Mouse (Mus musculus): Measurements from ENCODE around the gene AU040320.

The AU040320 gene

GRCm38 (mm10) chr4:126792341-126793102, 39.2 kb downstream of the AU040320 start:
- DNase-seq = no peak

- DNase-seq = no peak
Measured at GRCm38 (mm10) chr4:126802174-126802573, 48.8 kb downstream of the AU040320 start.

- DNase-seq = peak; percentile 76 to 82
Measured at GRCm38 (mm10) chr4:126803268-126803873, 50.0 kb downstream of the AU040320 start.

- no peak for DNase-seq
Measured at GRCm38 (mm10) chr4:126805741-126806140, 52.4 kb downstream of the AU040320 start.

- no peak for DNase-seq
Measured at GRCm38 (mm10) chr4:126806692-126807427, 53.5 kb downstream of the AU040320 start.

- no peak for DNase-seq
Measured at GRCm38 (mm10) chr4:126810566-126810965, 57.2 kb downstream of the AU040320 start.

GRCm38 (mm10) chr4:126813212-126813611, 59.9 kb downstream of the AU040320 start:
- no peak for DNase-seq

- DNase-seq = no peak
Measured at GRCm38 (mm10) chr4:126814854-126815253, 61.5 kb downstream of the AU040320 start.

GRCm38 (mm10) chr4:126822891-126823882, 69.8 kb downstream of the AU040320 start:
- DNase-seq = no peak

GRCm38 (mm10) chr4:126823917-126824316, 70.6 kb downstream of the AU040320 start:
- no peak for DNase-seq

GRCm38 (mm10) chr4:126831122-126831521, 77.8 kb downstream of the AU040320 start:
- DNase-seq = no peak

GRCm38 (mm10) chr4:126838799-126839198, 85.5 kb downstream of the AU040320 start:
- no peak for DNase-seq

- peak; percentile 83 to 88 for DNase-seq
Measured at GRCm38 (mm10) chr4:126839873-126840272, 86.5 kb downstream of the AU040320 start.

GRCm38 (mm10) chr4:126840996-126841560, 87.7 kb downstream of the AU040320 start:
- no peak for DNase-seq

GRCm38 (mm10) chr4:126842911-126843310, 89.6 kb downstream of the AU040320 start:
- no peak for DNase-seq

- no peak for DNase-seq
Measured at GRCm38 (mm10) chr4:126845664-126846063, 92.3 kb downstream of the AU040320 start.

- DNase-seq = no peak
Measured at GRCm38 (mm10) chr4:126846971-126847370, 93.6 kb downstream of the AU040320 start.

GRCm38 (mm10) chr4:126850019-126850777, 96.9 kb downstream of the AU040320 start:
- no peak for DNase-seq

GRCm38 (mm10) chr4:126850778-126851080, 97.4 kb downstream of the AU040320 start:
- no peak for DNase-seq

GRCm38 (mm10) chr4:126852971-126853370, 99.6 kb downstream of the AU040320 start:
- peak; percentile 13 to 19 for DNase-seq

GRCm38 (mm10) chr4:126860268-126860986, 107.1 kb downstream of the AU040320 start:
- DNase-seq = no peak

All from cerebellum, adult 18-20 months (tissue).